Mouse (Mus musculus) mouse trophoblast stem cell (cell line): ENCODE measurements around the gene Hormad2.

Experiments used
- in situ Hi-C, 2 experiments: fragments of 300-500 bp; cut with MseI, MboI; formaldehyde crosslinking; loops; 2 replicates in 1 of 2; 3 replicates in 1 of 2; pipeline ENCODE4 v1.15.1; 2025

Gene Hormad2

DNA sequence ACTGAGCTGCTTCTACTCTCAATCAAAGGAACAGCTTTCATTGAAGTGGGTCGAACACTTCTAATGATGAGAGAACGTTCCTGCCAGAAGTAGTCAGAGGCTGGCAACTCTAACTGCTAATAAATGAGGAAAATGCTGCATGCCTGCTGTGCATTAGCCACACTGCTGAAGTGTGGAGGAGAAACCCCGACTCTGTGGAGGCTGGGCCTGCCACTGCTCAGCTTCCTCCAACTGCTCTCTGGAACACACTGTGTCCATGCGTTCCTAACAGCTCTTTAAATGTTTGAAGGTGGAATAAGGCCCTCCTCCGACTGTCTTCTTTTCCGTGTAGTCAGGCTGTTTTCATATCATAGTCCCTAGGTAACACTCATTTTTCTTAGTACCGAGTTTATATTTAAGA, 98.9 kb downstream of the Hormad2 start:
- in situ Hi-C loops: no loop called here

- in situ Hi-C loops: no loop called here
Measured at GRCm38 (mm10) chr11:4340109-4340779, 100.7 kb downstream of the Hormad2 start.

- in situ Hi-C loops: loop anchor here in 1 of 2 experiments (5.0 kb wide), 1 partner anchor 78 kb away; no protein-coding TSS in a partner anchor
Measured at GRCm38 (mm10) chr11:4339275-4339674, 101.6 kb downstream of the Hormad2 start.

DNA sequence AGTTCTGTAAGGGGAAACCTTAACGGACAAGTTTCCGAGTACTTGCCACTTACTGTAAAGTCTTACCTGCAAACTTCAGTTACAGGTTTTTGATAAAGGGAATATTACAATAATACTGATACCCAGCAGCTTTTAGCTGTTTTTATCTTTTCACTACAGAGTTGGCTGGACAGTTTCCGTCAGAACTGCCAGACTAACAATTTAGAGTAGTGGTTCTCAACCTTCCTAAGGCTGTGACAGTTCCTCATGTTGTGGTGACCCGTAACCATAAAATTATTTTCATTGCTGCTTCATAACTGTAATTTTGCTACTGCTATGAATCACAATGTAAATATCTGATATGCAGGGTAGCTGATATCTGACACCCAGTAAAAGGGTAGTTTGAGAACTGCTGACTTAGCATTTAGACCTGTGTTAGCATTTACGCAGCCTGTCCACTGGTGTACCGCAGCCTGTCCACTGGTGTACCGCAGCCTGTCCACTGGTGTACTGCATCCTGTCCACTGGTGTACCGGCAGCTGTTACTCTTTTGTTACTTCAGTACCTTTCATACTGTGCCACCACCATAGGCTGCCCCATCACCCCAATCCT, 104.1 kb downstream of the Hormad2 start:
- in situ Hi-C loops: loop anchor here in 1 of 2 experiments (5.0 kb wide), 1 partner anchor 81 kb away; no protein-coding TSS in a partner anchor

GRCm38 (mm10) chr11:4335810-4336692, 104.9 kb downstream of the Hormad2 start:
- in situ Hi-C loops: loop anchor here in 1 of 2 experiments (5.0 kb wide), 1 partner anchor 81 kb away; no protein-coding TSS in a partner anchor

DNA sequence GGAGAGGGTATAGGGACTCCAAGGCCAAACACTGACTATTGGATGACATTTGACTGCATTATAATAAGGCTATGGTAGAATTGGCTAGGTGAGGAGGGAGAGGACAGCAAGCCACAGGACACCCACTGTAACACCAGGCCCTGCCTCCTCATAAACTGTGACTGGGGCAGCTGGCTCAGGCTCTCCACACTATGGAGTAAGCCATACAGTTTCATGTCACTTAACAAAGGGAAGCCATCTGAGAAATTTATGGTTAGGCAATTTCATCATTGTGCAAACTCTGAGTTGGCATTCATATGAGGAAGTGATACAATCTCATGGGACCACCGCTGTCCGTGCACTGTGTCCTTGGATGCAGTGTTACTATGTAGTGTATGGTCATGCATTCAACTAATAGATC, 107.9 kb downstream of the Hormad2 start:
- in situ Hi-C loops: no loop called here

DNA sequence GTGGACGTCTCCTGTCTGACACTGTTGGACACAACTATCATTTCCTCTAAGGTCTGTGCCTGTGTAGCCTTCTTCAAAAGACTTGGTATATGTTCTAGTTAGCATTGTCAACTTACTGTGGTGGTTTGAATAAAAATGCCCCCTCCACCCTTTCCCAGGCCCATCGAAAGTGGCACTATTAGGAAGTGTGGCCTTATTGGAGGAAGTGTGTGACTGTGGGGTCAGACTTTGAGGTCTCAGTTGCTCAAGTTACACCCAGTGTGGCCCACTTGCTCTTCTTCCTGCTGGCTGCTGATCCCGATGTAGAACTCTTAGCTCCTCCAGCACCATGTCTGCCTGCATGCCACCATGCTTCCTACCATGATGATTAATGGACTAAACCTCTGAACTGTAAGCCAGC, 112.7 kb downstream of the Hormad2 start:
- in situ Hi-C loops: loop anchor here in 1 of 2 experiments (5.0 kb wide), 1 partner anchor 71 kb away; the partner anchor contains the start of gene Lif

DNA sequence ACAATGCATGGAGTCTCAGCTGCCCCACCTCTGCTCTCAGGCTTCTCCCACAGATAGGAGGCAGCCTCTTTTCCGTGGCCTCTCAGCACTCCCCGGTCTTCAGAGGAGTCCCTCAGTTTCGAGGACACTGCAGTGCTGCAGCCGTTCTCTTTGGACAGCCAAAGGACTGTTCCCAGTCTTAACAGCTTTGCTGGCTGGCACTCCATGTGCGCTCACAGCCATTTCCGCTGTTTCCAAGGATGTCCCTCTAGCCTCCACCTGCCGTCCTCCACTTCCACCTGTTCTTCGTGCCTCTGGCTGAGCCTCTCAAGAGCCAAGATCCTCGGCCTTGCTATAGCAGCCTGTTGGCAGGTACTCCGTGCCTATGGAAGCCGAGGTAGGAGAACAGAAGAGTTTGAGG, 117.4 kb downstream of the Hormad2 start:
- in situ Hi-C loops: no loop called here

DNA sequence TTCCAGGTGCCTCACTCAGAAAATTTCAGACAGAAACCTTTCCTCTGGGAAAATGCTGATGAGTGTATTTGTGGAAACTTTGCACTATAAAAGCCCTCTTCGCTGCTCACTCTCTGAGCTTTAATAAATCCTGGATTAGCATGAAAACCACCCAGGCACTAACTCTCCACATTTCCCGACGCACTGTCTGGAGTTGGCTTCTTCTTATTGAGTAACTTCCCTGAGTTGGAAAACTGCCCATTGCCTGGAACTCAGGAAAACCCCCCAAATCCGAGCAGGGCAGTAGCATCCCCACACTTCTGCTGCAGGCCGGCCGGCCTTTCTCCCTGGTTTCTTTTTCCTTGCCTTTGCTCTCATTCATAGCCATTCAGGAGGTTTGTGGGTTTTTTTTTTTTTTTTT, 118.0 kb downstream of the Hormad2 start:
- in situ Hi-C loops: no loop called here

DNA sequence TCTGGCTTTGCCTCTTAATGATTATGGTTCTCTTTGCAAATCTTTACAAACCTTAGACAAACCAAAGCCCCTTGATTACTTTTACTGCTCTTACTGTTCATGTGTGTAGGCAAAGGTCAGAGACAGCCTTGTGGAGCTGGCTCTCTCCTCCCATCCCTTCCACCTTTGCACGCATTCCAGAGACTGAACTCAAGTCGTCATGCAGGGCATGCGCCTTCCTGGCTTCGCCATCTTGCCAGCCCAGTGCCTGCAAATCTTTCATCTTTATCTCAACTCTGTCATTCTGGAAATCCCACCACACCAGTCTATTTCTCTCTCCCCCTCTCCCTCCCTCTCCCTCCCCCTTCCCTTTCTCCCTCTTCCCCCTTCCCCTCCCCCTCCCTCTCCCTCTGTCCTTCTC, 120.0 kb downstream of the Hormad2 start:
- in situ Hi-C loops: no loop called here

DNA sequence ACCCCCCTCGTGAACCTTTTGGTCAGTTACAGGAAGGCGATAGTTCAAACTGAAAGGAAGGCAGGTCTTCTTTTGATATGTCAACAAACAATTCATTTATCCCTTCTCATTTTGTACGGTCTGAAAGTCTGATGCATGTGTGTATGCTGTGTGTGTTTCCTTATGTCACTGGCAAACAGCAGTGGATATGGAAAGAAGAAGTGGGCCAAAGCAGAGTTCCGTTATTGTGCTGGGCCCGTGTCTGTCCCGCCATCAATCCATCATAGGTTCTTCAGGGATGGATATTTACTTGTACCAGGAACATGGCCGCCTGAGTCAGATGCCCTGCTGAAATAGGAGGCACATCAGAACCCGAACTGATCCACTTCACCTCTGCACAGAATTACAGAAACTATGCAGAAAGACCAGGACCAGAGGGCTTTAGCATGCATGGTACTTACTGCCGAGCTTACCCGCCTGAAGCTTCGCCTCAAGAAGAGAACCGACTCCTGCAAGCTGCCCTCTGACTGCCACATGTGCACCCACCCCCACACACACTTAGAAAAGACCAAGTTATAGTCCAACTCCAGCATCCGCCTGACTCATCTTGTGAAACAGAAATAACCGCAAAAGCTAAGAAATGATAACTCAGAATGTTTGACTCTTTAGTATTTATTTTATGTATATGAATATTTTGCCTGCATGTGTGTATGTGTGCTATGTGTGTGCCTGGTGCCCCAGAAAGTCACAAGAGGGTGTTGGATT, 121.5 kb downstream of the Hormad2 start:
- in situ Hi-C loops: no loop called here

GRCm38 (mm10) chr11:4318011-4318410, 122.9 kb downstream of the Hormad2 start:
- in situ Hi-C loops: no loop called here

GRCm38 (mm10) chr11:4317287-4317686, 123.6 kb downstream of the Hormad2 start:
- in situ Hi-C loops: no loop called here

DNA sequence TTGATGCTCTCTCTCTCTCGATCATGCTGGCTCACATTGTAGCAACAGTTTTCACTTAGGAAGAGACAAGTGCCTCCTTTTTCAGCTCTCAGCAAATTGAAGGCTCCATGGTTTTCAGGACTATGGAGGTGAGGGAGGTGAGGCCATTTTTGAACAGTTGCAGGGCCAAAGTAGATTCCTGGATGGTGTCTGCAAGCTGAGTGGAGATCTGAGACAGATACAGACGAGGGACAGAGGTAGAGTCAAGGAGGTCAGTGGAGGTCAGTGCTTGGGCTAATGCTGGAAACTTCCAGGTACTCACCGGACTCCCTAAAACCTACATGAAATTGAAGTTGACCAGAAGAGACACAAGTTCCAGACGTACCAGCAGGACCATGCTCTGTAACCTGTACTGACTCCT, 128.7 kb downstream of the Hormad2 start:
- in situ Hi-C loops: no loop called here

DNA sequence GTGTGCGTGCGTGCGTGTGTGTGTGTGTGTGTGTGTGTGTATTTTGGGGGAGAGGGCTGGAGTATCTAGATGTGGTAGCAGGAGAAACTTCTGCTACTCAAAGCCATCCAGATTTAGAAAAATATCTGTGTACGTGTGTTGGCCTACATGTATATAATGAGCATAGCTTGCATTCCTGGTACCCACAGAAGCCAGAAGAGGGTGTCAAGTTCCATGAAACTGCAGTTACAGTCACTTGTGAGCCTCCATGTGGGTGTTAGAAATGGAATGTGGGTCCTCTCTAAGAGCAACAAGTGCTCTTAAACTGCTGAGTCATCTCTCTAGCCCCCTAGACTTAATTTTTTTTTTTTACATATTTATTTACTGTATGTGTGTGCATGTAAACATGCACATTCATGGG, 130.6 kb downstream of the Hormad2 start:
- in situ Hi-C loops: no loop called here

- in situ Hi-C loops: no loop called here
Measured at GRCm38 (mm10) chr11:4309613-4310012, 131.3 kb downstream of the Hormad2 start.

GRCm38 (mm10) chr11:4308514-4309450, 132.1 kb downstream of the Hormad2 start:
- in situ Hi-C loops: no loop called here

GRCm38 (mm10) chr11:4308060-4308513, 132.8 kb downstream of the Hormad2 start:
- in situ Hi-C loops: no loop called here

GRCm38 (mm10) chr11:4306086-4306485, 134.8 kb downstream of the Hormad2 start:
- in situ Hi-C loops: no loop called here

- in situ Hi-C loops: no loop called here
Measured at GRCm38 (mm10) chr11:4305090-4305489, 135.8 kb downstream of the Hormad2 start.
